Mouse (Mus musculus) lung, embryonic 15.5 days (tissue): Measurements from ENCODE around the gene Clrn3. TPM values are rescaled to one million over a fixed set of nuclear protein-coding genes. Genes with fewer than 3 reads are reported as not detected.

ENCODE experiments used
- microRNA counts: library from miRNA; unstranded; fragments of <30 nt; microRNA quantifications from one replicate; lab custom pipeline; 2016
- microRNA-seq: library from miRNA; unstranded; fragments of <30 nt; microRNA quantifications from one replicate; pipeline ENCODE4, GENCODE M21; 2016
- polyA plus RNA-seq: library from polyadenylated mRNA; unstranded; fragments of >200 nt; fragmentation: Nextera tagmentation; extraction: Ambion mirVana; gene quantifications from 2 replicates; pipeline ENCODE4 v1.2.1, GENCODE M21; 2015

Clrn3 gene
- polyA plus RNA-seq, 1 experiment from 2014 or later = 0.04 TPM

MicroRNAs encoded within 50 kb of the gene (microRNA counts, 519-probe panel; counts per million panel counts)
- 2,451 counts per million, percentile 46 among the panel's probes with 10 or more counts for microRNA mmu-miR-1962 (lab: Ali Mortazavi, UCI)

Small RNAs within 50 kb of the gene (microRNA-seq; reads per million reads assigned to microRNA genes)
- not detected for gene Mir1962

Other genes starting within 250 kb of the Clrn3 start
- not detected in 2 replicates for gene Foxi2, start 118.3 kb downstream of the Clrn3 start, polyA plus RNA-seq
- 1.7 and 2.2 TPM in 2 replicates for gene Ptpre, start 8.8 kb upstream of the Clrn3 start, polyA plus RNA-seq
- 56.6 and 59.4 TPM in 2 replicates for gene Mki67, start 187.7 kb upstream of the Clrn3 start, polyA plus RNA-seq